Mouse (Mus musculus) thymus, postnatal 4 days (tissue): Measurements from ENCODE around the gene Hist1h2ae.

ENCODE experiments used
- DNase-seq: peaks from one replicate; pipeline ENCODE4 v3.0.0; 2021

Gene Hist1h2ae

GRCm38 (mm10) chr13:23537006-23537710, 33.9 kb downstream of the Hist1h2ae start:
- DNase-seq, result no peak

DNA sequence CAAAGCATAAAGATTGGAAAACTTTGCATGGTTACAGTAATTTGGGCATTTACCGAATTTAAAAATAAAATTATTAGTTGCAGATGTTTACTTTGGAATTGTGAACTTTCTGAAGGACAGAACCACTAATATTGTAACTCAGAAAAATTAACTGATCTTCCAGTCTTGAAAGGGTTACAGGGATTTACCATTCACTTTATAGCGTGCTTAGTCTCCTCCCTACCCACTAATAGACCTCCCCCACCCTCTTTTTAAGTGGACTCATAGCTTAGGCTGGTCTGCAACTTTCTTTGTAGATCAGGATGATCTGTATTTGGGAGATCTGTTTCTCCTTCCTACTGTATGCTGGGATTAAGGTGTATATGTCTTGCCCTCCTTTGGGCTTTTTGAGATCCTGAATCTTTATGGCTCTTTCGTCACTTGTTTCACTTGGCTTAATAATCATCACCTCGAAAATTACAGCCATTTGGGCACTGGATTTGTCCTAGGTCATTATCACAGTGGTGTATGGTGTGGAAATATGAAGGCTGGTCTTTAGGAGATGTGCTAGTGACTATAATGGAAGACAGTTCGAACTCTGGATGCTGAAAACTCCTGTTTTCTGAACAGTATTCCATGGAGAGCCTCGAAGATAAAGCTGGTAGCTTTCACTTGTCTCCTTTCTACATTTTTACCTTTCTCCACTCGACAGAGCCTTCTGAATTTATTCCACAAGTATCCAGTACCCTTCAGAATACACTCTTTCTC, 34.8 kb downstream of the Hist1h2ae start:
- no peak for DNase-seq

GRCm38 (mm10) chr13:23535137-23536075, 35.6 kb downstream of the Hist1h2ae start, which contains the start of gene Hist1h3g:
Hist1h3g (plus strand) TSS chr13:23535422.
- DNase-seq, result peak; percentile 90

GRCm38 (mm10) chr13:23534368-23535131, 36.5 kb downstream of the Hist1h2ae start:
- DNase-seq, result no peak

DNA sequence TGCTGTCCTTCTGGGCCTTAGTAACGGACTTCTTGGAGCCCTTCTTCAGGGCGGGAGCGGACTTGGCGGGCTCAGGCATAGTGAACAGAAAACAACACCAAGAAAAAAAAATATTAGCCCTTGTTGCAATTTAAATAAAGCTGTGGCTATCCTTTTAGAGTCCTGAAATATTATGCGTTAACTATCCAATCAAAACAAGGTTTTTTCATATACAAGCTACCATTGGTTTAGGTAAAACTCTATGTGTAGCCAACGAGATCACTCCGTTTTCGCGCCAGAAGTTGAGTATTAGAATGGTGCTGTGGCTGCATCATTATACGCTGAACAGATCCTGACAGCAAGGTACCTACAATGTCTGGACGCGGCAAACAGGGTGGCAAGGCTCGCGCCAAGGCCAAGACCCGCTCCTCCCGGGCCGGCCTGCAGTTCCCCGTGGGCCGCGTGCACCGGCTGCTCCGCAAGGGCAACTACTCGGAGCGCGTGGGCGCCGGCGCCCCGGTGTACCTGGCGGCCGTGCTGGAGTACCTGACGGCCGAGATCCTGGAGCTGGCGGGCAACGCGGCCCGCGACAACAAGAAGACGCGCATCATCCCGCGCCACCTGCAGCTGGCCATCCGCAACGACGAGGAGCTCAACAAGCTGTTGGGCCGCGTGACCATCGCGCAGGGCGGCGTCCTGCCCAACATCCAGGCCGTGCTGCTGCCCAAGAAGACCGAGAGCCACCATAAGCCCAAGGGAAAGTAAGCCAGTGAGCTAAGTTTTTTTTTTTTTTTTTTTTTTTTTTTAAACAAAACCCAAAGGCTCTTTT, 37.3 kb downstream of the Hist1h2ae start, which contains the start of gene Hist1h2af:
Hist1h2af (plus strand) TSS at position 347 of the 808 bp plus-strand sequence.
- DNase-seq, result peak; percentile 72

DNA sequence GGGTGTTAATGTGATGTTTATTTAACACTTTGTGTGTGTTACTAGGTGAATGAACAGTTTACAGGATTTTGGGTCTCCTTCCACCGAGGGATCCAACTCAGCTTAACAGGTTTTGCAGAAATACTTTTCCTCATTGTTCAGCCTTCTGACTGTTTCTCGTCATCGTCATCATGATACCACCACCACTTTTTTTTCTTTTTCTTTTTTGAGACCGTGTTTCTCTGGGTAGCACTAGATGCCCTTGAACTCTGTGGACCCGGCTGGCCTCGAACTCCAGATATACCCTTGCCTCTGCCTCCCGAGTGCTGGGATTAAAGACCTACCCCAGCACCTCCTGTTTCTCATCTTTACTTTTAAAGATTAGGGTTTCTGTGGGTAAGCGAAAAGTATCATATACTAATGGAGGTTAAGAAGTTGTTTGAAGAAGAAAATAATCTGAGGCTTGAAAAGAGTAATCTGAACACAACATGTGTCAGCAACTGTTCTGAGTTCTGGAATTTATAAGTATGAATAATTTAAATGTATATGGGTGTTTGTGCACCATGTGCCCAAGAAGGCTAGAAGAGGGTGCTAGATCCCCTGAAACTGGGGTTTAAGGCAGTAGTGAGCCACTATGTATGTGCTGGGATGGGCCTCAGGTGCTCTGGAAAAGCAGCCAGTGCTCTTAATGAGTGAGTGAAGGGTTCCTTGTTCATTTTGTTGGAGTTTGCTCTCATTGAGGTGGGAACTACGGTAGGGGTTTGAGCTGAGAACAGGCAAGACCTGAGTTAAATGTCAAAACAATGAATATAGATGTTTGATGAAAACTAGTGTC, 38.6 kb downstream of the Hist1h2ae start:
- peak; percentile 45 for DNase-seq

DNA sequence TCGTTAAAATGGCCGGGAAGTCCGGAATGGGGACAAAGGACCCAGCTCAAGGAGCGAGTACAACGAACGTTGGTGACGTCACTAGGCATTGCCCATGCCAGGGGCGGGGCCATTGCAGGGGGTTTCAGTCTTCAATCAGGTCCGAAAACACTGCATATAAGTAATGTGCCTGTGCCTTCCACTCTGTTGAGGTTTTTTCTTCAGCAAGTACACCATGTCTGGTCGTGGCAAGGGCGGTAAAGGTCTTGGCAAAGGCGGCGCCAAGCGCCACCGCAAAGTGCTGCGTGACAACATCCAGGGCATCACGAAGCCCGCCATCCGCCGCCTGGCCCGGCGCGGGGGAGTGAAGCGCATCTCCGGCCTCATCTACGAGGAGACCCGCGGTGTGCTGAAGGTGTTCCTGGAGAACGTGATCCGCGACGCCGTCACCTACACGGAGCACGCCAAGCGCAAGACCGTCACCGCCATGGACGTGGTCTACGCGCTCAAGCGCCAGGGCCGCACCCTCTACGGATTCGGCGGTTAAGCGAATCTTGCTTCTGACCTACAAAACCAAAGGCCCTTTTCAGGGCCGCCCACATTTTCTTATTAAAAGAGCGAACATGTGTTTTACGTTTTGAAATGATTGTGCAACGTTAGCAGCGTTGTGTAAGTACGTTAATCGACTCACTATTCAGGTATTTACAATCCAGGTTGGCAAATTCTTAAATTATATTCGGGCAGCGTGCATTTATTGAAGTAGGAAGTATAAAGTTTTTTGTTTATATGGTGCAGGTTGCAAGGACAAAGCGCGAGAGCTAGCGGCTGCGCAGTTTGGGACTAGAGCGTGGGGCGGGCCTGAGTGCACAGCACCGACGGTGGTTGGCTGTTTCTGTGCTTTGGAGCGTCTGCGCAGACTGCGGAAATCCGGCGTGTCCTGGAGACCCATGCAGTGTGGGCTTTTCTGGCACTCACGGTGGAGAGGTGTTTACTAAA, 39.8 kb downstream of the Hist1h2ae start, which contains the start of gene Hist1h4h:
Hist1h4h (plus strand) TSS at position 150 of the 975 bp plus-strand sequence.
- peak; percentile 95 for DNase-seq

- peak; percentile 73 for DNase-seq
Observed at GRCm38 (mm10) chr13:23530181-23530900, 40.7 kb downstream of the Hist1h2ae start.

GRCm38 (mm10) chr13:23529480-23530165, 41.4 kb downstream of the Hist1h2ae start:
- no peak for DNase-seq

DNA sequence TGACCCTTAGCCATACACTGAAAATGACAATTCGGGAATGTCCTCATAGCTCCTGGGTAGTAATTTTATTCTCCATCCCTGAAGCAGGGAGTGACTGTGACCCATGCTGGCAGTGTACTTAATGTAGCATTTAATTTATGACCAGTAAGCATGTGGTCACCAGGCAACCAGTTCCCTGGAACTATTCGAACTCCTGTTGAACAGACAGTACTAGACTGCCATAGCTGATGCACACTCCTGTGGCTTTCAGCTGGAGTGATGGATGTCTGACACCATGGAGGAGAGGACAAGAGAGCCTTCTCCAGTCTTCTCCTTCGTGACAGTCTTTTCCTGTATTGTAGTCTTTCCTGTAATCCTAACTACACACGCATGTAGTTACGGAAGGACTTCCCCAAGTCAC, 42.0 kb downstream of the Hist1h2ae start:
- DNase-seq, result no peak

GRCm38 (mm10) chr13:23526312-23526711, 44.7 kb downstream of the Hist1h2ae start:
- DNase-seq, result peak; percentile 87

- peak; percentile 42 for DNase-seq
Observed at GRCm38 (mm10) chr13:23525901-23526300, 45.1 kb downstream of the Hist1h2ae start.

DNA sequence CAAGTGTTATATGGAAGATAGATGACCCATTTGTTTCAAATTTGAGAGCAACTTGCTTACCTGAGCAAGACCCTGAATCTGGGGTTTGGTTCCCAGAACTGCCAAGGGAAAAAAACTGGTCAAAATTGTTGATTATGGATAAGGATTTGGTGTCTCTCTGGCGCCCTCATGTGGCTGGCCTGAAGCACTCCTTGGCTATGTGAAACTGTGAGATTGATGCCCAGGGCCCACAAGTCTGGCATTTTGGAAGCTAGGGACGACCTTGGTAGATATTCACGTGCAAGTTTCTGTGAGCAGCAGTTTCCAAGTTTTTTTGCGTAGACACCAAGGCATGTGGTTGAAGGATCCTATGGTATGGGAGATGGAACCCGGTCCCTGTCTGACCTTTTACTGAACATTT, 46.4 kb downstream of the Hist1h2ae start:
- peak; percentile 89 for DNase-seq

- no peak for DNase-seq
Observed at GRCm38 (mm10) chr13:23523976-23524375, 47.0 kb downstream of the Hist1h2ae start.

- DNase-seq, result peak; percentile 93
Observed at GRCm38 (mm10) chr13:23521703-23522102, 49.3 kb downstream of the Hist1h2ae start.
